9 mouse cellular contexts compared by ENCODE assay signal in genomic region chr4:134019210-134019609, GRCm38 (mm10). TPM values are rescaled to one million over a fixed set of nuclear protein-coding genes. Genes with fewer than 3 reads are reported as not detected.
DNase-seq lines count a peak whose midpoint lies in the region; ATAC-seq lines count a peak whose summit lies in the region.
"Had no signal": no experiment of that assay in that cellular context is flagged by ENCODE, and none has a peak within 500 bp of the region (broad histone marks: within the 10 kb centered on the region; RNA-seq: fewer than 3 reads in every experiment).

No protein-coding gene starts in this region.

- peaks cover 25% of the 10 kb centered on the region for H3K27me3 ChIP-seq in hindbrain, embryonic 15.5 days
- H3K27me3 ChIP-seq in midbrain, embryonic 16.5 days (ENCODE audit: control insufficient read depth, insufficient read depth, low read depth, low read length) = peaks cover 17% of the 10 kb centered on the region

- 0% methylated on average over 7 of the region's 10 CpGs for WGBS in hindbrain, embryonic 15.5 days
- 0% methylated on average over 8 of the region's 10 CpGs for WGBS in midbrain, embryonic 16.5 days

- H3K9me3 ChIP-seq in hindbrain, embryonic 15.5 days = no peaks in the 10 kb centered on the region
- no peaks in the 10 kb centered on the region for H3K9me3 ChIP-seq in midbrain, embryonic 16.5 days (replicated peaks; ENCODE audit: control insufficient read depth, low read length, poor library complexity, severe bottlenecking)

- H3K4me1 ChIP-seq in hindbrain, embryonic 15.5 days (replicated peaks) = peaks cover 33% of the 10 kb centered on the region
- peaks cover 26% of the 10 kb centered on the region for H3K4me1 ChIP-seq in midbrain, embryonic 16.5 days (ENCODE audit: control insufficient read depth, insufficient read depth, low read length)

- H3K9ac ChIP-seq in hindbrain, embryonic 15.5 days = no peak overlapping the region
- H3K9ac ChIP-seq in midbrain, embryonic 16.5 days (ENCODE audit: low read depth, low read length) = peak overlapping the region; percentile 53; the same call in 1 of the 2 replicates

- 0 out of 2 replicates have a peak, but pooled peaks have one; percentile 29 for ATAC-seq in hindbrain, embryonic 15.5 days (ENCODE audit: low FRiP score, low read depth)
- 0 out of 2 replicates have a peak, but pooled peaks have one; percentile 45 for ATAC-seq in midbrain, embryonic 16.5 days

- no peaks in the 10 kb centered on the region for H3K36me3 ChIP-seq in hindbrain, embryonic 15.5 days
- H3K36me3 ChIP-seq in midbrain, embryonic 16.5 days (ENCODE audit: control insufficient read depth, insufficient read depth, low read length) = no peaks in the 10 kb centered on the region

- peak overlapping the region; percentile 62 for H3K4me2 ChIP-seq in hindbrain, embryonic 15.5 days
- H3K4me2 ChIP-seq in midbrain, embryonic 16.5 days (ENCODE audit: low read length) = peak overlapping the region; percentile 63

- DNase-seq in MN1 (ENCODE audit: low spot score) = peak; percentile 72
- peak; percentile 86 for DNase-seq in embryo, embryonic 11 days
- DNase-seq in frontal cortex, adult 2 months (ENCODE audit: extremely low spot score in 1 of 2, low spot score in 1 of 2) = no peak
- no peak for DNase-seq in right cerebral cortex, postnatal 4 days
- no peak for DNase-seq in gastrocnemius, postnatal 4 days (ENCODE audit: low spot score in 2 of 2)
- DNase-seq: gastrocnemius, postnatal 10 days had no signal

- H3K27ac ChIP-seq in hindbrain, embryonic 15.5 days (replicated peaks) = peak overlapping the region; percentile 25; the same call in 1 of the 2 replicates
- H3K27ac ChIP-seq in midbrain, embryonic 16.5 days (ENCODE audit: low read length) = peak overlapping the region; percentile 68; the same call in 1 of the 2 replicates

- H3K4me3 ChIP-seq in hindbrain, embryonic 15.5 days = peak overlapping the region; percentile 36
- peak overlapping the region; percentile 37 for H3K4me3 ChIP-seq in midbrain, embryonic 16.5 days (ENCODE audit: low read depth, low read length)

RNA-seq across cellular contexts. Expression of gene Lin28a, which starts 0.6 kb away (rescaled TPM):
- 0.16 and 0.22 TPM in 2 replicates for polyA plus RNA-seq in hindbrain, embryonic 15.5 days (2015; fragmentation: Nextera tagmentation; extraction: Ambion mirVana)
- polyA plus RNA-seq in midbrain, embryonic 16.5 days (2015; fragmentation: Nextera tagmentation; extraction: Ambion mirVana) = 0.37 and 0.44 TPM in 2 replicates
- not detected in 2 replicates for polyA plus RNA-seq in frontal cortex, adult 2 months (2012; rRNA removed)
- 1 to 10 TPM; 2.7 to 3.5 TPM for total RNA-seq in gastrocnemius, postnatal 4 days (2021)

RNA-seq across cellular contexts. Expression of gene Dhdds, which starts 18.5 kb away (rescaled TPM):
- polyA plus RNA-seq in hindbrain, embryonic 15.5 days (2015; fragmentation: Nextera tagmentation; extraction: Ambion mirVana) = 44.0 and 46.0 TPM in 2 replicates
- polyA plus RNA-seq in midbrain, embryonic 16.5 days (2015; fragmentation: Nextera tagmentation; extraction: Ambion mirVana) = 45.7 and 48.6 TPM in 2 replicates
- 54.8 and 56.5 TPM in 2 replicates for polyA plus RNA-seq in frontal cortex, adult 2 months (2012; rRNA removed)
- 10 to 100 TPM; 27.1 to 28.8 TPM for total RNA-seq in gastrocnemius, postnatal 4 days (2021)

RNA-seq across cellular contexts. Expression of gene Zfp683, which starts 34.4 kb away (rescaled TPM):
- not detected in 2 replicates for polyA plus RNA-seq in hindbrain, embryonic 15.5 days (2015; fragmentation: Nextera tagmentation; extraction: Ambion mirVana)
- polyA plus RNA-seq in midbrain, embryonic 16.5 days (2015; fragmentation: Nextera tagmentation; extraction: Ambion mirVana) = not detected in 2 replicates
- polyA plus RNA-seq in frontal cortex, adult 2 months (2012; rRNA removed) = not detected in 2 replicates
- under 1 TPM in 1 of 2 experiments, not detected in 1; 0.23 TPM for total RNA-seq in gastrocnemius, postnatal 4 days (2021)
- total RNA-seq: common myeloid progenitor, adult 5-6 weeks; gastrocnemius, postnatal 10 days had no signal

RNA-seq across cellular contexts. Expression of gene Crybg2, which starts 41.4 kb away (rescaled TPM):
- 4.3 and 4.6 TPM in 2 replicates for polyA plus RNA-seq in hindbrain, embryonic 15.5 days (2015; fragmentation: Nextera tagmentation; extraction: Ambion mirVana)
- 3.8 and 6.6 TPM in 2 replicates for polyA plus RNA-seq in midbrain, embryonic 16.5 days (2015; fragmentation: Nextera tagmentation; extraction: Ambion mirVana)
- polyA plus RNA-seq in frontal cortex, adult 2 months (2012; rRNA removed) = 2.6 TPM in 2 replicates
- total RNA-seq in gastrocnemius, postnatal 4 days (2021) = under 1 TPM in 1 of 2 experiments, not detected in 1; 0.54 TPM
- total RNA-seq: common myeloid progenitor, adult 5-6 weeks; gastrocnemius, postnatal 10 days had no signal

RNA-seq across cellular contexts. Expression of gene Hmgn2, which starts 50.8 kb away (rescaled TPM):
- 1,020 and 1,026 TPM in 2 replicates for polyA plus RNA-seq in hindbrain, embryonic 15.5 days (2015; fragmentation: Nextera tagmentation; extraction: Ambion mirVana)
- polyA plus RNA-seq in midbrain, embryonic 16.5 days (2015; fragmentation: Nextera tagmentation; extraction: Ambion mirVana) = 937 and 974 TPM in 2 replicates
- 204 and 207 TPM in 2 replicates for polyA plus RNA-seq in frontal cortex, adult 2 months (2012; rRNA removed)
- total RNA-seq in gastrocnemius, postnatal 4 days (2021) = 100 to 1,000 TPM; 473 to 485 TPM

Comparison
In these comparisons a context has a peak if more than half of its experiments do, and no peak if none do; other contexts are left out.
1. DNase-seq: peak in MN1 (single experiment) and embryo, embryonic 11 days (single experiment); none in frontal cortex, adult 2 months (0 of 2), right cerebral cortex, postnatal 4 days (single experiment) and gastrocnemius, postnatal 4 days (0 of 2).